Mouse (Mus musculus): ENCODE measurements around the gene Marc2.
A peak's percentile ranks its signal among the peaks of the same experiment; 100 is the strongest.

Marc2 gene

GRCm38 (mm10) chr1:184807627-184808417 is 38.4 kb downstream of the Marc2 start:
- DNase-seq, result no peak

- no peak for DNase-seq
Observed at GRCm38 (mm10) chr1:184807123-184807522, 39.1 kb downstream of the Marc2 start.

- no peak for DNase-seq
Observed at GRCm38 (mm10) chr1:184805749-184806148, 40.5 kb downstream of the Marc2 start.

- DNase-seq, result peak; percentile 13
Observed at GRCm38 (mm10) chr1:184793163-184793876, 52.9 kb downstream of the Marc2 start.

GRCm38 (mm10) chr1:184791109-184791508 is 55.1 kb downstream of the Marc2 start:
- DNase-seq, result no peak

GRCm38 (mm10) chr1:184786376-184787151 is 59.7 kb downstream of the Marc2 start:
- no peak for DNase-seq

- no peak for DNase-seq
Observed at GRCm38 (mm10) chr1:184783641-184784040, 62.6 kb downstream of the Marc2 start.

GRCm38 (mm10) chr1:184782161-184782513 is 64.1 kb downstream of the Marc2 start:
- DNase-seq, result no peak

GRCm38 (mm10) chr1:184781286-184782160 is 64.7 kb downstream of the Marc2 start:
- no peak for DNase-seq

GRCm38 (mm10) chr1:184778157-184778556 is 68.1 kb downstream of the Marc2 start:
- DNase-seq, result no peak

GRCm38 (mm10) chr1:184777061-184777795 is 69.0 kb downstream of the Marc2 start:
- DNase-seq, result no peak

- no peak for DNase-seq
Observed at GRCm38 (mm10) chr1:184775289-184775688, 71.0 kb downstream of the Marc2 start.

- DNase-seq, result no peak
Observed at GRCm38 (mm10) chr1:184771891-184772249, 74.4 kb downstream of the Marc2 start.

- peak; percentile 42 for DNase-seq
Observed at GRCm38 (mm10) chr1:184771202-184771890, 74.9 kb downstream of the Marc2 start.

GRCm38 (mm10) chr1:184763866-184764265 is 82.4 kb downstream of the Marc2 start:
- DNase-seq, result no peak

Data from right cerebral cortex, postnatal 25 days (tissue).